Mouse (Mus musculus): Measurements from ENCODE around the gene Vgll4. TPM values are rescaled to one million over a fixed set of nuclear protein-coding genes. Genes with fewer than 3 reads are reported as not detected.
"Not testable (repeated sequence)": the region's sequence is repeated elsewhere in the genome, so short reads cannot be mapped to it uniquely, and the experiment has no call there.

Gene Vgll4
- polyA plus RNA-seq, 1 experiment: 35.4 TPM

DNA sequence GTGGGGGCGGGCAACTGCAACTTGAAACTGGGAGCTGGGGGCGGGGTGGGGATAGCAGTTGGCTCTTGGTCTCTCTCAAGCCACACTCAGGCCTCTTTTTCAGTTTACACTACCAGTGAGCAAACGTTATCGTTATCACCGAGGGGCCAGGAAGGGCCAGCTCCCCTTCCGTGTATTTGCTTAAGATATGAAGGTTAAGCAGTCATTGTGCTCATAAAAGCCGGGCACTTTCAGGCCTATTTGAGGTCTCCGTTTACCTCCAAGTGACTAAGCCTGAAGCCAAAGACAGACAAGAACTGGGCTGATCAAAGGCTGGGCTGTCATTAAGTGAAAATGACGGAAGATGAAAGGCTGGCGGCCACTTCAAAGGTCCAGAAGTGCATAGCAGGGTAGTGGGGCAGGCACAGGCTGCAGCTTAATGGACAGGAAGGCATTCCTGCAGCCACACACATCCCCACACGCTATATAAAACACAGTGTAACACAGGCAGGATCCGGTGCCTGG lies 68.4 kb downstream of the Vgll4 start:
- WGBS: 10% methylated on average over 12 of the region's 12 CpGs
- no peak for DNase-seq (ENCODE audit: low read depth, low spot score)

DNA sequence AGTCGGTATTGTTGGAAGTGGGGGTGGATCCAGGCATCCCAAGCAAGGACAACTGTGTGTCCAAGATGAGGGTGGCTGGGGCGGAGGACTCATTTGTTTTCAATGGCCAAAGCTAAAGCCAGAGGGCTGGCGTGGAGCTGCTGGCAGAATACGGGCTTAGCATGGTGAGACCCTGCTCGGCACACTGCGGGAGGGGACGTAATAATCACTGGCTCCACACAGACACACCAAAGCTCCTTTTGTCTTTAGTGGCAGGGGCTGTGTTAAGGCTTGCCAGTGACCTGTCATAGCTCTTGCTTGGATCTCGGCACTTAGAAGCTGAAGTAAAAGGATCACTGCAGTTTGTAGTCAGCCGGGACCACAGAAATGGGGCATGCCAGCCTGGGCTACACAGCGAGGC lies 69.6 kb downstream of the Vgll4 start:
- WGBS: 45% methylated on average over 10 of the region's 10 CpGs
- DNase-seq (ENCODE audit: low read depth, low spot score): no peak

DNA sequence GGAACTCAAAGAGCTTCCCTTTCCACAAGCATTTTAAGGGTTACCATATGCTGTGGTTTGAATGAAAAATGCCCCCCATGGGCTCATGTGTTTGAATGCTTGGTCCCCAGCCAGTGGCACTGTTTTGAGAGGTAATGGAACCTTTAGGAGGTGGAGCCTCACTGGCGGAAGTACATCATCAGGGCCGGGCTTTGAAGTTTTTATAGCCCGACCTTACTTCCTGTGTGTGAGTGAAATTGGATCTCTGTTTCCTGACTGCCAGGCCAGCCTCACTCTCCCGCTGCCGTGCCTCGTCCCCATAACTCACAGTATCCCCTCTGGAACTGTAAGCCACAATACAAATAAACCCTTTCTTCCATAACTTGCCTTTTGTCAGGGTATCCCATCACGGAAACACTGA lies 70.1 kb downstream of the Vgll4 start:
- no peak for DNase-seq (ENCODE audit: low read depth, low spot score)
- 20% methylated on average over 7 of the region's 7 CpGs for WGBS

DNA sequence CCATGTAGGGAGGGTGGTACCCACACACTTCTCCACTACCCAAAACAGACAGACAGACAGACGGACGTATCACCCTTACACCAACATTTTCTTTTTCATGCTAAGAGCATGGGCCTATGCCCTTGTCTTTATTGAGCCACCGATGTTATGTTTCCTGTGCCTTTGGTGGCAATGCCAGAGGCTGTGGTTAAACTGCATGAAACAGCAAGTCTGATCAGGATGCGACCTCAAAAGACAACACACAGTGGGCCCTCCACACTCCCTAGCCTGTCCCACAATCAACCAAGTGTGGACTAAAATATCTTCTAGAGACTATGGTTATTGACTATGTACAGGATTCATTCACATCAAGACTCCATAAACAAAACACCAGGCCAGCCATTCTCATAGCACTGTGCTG lies 70.8 kb downstream of the Vgll4 start:
- 89% methylated on average over 4 of the region's 4 CpGs for WGBS
- no peak for DNase-seq (ENCODE audit: low read depth, low spot score)

DNA sequence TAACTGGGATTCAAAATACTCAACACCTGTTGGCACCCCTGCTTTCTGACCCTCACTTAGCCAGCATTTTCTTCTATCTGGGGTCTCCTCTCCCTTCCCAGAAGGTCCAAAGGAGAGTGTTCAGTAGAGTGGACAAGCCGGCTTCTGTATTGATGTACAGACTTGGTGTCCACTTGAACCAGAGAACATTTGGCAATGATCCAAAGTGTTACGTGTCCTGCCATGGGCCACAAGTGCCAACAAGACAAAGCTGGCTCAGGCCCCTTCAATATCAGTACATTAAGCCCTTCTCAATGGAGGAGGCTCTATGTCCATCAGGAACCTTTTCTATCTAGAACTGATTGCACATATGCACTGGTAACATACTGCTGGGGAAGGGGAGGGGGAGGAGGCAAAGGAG lies 73.5 kb downstream of the Vgll4 start:
- no peak for DNase-seq (ENCODE audit: low read depth, low spot score)
- 50% methylated on average over 2 of the region's 2 CpGs for WGBS

DNA sequence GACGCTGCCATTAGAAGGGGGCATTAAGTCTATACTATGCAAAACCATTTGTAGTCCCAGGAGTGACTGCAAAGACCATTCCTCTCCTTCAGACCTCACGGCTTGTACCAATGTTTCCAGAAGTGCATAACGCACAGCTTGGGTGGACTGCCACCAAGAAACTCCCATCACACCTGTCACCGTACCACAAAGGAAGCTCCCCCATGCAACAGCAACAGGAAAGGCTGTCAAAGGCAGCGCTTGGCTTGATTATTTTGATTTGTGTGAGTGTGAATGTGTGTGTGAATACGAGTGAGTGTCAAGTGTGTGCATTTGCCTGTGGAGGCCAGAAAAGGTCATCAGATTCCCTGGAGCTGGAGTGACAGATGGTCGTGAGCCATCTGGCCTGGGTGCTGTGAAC lies 74.6 kb downstream of the Vgll4 start:
- WGBS: 94% methylated on average over 7 of the region's 7 CpGs
- DNase-seq (ENCODE audit: low read depth, low spot score): no peak

DNA sequence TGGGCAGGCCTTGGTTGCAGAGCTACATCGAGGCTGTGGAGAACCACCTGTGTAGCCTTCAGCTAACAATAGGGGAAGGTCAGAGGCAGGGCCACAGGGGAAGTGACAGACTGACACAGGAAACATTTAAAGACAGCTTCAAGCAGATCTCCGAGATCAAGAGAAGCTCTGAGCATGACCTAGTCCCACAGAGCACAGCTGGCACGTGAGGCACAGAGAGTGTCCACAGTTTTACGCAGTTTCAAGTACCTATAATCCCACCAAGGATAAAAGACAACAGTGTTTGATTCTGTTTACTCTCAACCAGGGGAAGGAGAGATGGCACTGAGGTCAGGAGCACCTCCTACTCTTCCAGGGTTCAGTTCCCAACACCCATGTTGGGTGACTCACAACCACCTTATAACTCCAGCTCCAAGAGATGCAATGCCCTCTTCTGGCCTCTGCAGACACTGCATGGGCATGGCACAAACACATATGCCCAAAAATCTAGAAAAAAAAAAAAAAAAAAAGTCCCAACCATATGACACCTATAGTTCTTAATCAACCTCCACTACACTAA lies 75.2 kb downstream of the Vgll4 start:
- WGBS: 49% methylated on average over 4 of the region's 4 CpGs
- DNase-seq (ENCODE audit: low read depth, low spot score): no peak

DNA sequence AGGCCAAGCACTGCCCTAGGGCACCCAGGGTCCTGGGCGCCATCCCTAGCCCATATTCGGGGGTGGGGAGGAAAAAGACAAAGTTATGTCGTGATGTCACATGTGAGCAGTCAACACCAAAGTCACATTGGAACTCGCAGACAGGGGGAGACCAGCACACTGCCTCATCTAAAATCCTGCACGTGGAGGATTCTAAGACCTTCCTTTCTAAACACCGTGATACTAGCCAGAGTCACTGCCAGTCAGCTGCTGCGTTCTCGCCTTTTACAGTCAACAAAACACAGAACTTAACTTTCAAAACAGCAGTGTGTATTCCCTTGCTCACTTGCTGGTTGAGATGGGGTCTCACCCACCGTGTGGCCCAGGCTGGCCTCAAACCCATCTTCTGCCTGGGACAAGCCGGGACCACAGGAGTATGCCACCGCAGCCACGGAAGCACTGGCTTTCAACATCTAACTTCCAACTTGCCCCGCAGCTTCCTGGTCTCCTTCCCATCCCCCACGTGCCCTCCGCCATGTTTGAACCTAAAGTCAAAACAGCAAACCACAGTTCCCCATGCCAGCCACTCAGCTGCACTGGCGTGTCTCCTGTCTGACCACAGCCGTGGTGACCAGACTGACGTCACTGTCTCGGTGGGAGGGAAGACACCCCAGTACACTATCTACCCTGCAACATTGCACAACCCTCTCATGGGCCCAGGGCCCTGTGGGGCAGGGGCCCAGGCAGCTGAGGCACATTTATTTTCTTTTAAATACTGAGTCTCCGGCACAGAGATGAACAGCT lies 76.2 kb downstream of the Vgll4 start:
- DNase-seq (ENCODE audit: low read depth, low spot score): no peak
- 52% methylated on average over 20 of the region's 20 CpGs for WGBS

DNA sequence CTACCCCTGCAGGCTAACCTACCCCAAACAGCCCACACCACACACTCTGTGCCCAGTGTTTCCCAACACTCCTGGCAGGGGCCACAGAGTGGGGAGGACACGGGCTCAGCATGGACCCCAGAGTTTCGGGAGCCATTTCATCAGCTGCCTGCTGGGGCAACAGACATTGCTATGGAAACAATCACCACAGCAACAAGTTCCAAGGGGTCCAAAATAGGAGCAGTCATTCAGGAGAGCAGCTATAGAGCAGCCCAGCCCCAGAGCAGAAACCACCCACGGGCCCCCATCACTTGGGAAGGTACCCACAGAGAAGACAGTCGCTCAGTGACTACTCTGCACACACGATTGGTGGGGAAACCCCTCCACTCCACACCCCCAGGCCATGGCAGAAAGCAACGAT lies 77.4 kb downstream of the Vgll4 start:
- no peak for DNase-seq (ENCODE audit: low read depth, low spot score)

DNA sequence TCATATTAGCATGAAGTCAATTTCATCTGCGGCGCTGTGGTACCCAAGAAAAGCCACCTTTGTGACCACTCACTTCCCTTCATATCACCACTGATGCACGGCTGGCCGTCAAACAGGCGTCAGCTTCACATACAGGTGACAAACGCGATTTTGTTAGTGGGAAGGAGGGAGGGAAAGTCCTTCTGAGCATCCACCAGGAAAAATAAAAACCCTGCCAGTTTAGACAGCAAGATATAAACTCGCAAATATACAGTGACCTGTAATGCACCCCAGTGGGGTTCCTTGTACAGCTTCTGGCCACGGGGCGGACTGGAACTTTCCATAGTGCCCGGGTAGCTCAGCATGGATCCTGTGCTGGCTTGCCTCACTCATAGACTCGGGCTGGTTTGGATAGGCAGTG lies 78.0 kb downstream of the Vgll4 start:
- DNase-seq (ENCODE audit: low read depth, low spot score): no peak
- WGBS: 53% methylated on average over 12 of the region's 12 CpGs

More for the DNA sequence above, 77.4 kb downstream of the Vgll4 start:
- 41% methylated on average over 6 of the region's 6 CpGs for WGBS

DNA sequence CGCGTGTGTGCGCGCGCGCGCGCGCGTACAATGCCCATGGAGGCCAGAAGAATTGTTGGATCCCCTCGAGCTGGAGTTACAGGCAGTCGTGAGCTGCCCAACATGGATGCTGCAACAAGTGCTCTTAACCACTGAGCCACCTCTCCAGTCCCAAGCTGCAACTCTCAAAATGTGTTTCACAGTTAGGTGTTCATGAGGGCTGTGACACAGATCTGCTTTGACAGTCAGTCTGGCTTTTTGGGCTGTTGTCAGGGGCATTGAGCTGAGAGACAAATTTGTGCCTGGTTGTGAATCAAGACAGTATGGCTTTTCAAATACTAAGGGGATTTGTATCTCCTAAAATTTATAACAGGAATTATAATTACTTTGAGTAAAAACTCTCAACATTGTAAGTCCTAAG lies 78.5 kb downstream of the Vgll4 start:
- WGBS: 85% methylated on average over 12 of the region's 12 CpGs
- no peak for DNase-seq (ENCODE audit: low read depth, low spot score)

DNA sequence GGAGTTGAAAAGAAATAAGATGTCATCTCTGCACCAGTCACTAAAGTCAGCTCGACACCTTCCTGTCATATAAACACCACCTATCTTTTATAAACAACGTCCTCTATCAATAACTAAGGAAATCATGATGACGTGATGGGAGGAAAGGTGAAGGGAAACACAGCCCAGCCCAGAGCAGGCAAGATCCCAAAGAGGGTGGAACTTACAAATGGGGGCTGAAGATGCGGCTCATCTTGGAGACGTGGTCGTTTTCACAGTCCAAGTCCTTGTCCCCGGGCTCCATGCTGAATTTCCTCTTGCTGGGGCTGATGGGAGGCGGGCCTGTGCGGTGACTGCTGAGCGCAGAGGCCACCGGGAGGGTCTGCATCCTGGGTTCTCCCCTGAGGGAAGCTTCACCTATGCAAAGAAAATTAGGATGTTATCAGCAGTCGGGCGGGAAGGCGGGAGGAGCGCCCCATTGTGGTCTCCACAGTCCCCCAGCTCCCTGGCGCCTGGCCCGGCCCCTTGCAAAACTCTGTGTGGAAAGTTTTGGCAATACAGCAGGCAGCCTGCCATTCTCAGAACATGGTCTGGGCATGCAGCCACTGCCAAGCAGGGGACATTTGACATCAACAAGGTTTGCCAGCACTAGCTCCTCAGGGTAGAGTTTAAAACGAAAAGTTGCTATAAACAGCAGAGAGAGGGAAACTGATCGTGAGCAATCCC lies 79.2 kb downstream of the Vgll4 start:
- no peak for DNase-seq (ENCODE audit: low read depth, low spot score)
- 58% methylated on average over 19 of the region's 19 CpGs for WGBS

DNA sequence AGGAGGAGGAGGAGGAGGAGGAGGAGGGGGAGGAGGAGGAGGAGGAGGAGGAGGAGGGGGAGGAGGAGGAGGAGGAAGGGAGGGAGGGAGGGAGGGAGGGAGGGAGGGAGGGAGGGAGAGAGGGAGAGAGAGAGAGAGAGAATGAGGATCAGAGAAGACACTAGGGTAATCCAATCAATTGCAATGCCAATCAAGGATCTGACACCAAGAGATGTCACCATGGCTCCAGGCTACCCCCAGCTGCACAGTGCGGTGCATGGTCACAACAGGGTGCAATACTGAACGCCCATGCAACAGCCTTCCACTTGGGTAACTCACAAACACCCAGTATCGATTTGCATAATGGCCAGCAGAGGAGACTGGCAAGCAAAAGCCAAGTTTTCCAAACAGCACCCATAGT lies 79.8 kb downstream of the Vgll4 start:
- DNase-seq (ENCODE audit: low read depth, low spot score): not testable (repeated sequence)
- 75% methylated on average over 3 of the region's 3 CpGs for WGBS

DNA sequence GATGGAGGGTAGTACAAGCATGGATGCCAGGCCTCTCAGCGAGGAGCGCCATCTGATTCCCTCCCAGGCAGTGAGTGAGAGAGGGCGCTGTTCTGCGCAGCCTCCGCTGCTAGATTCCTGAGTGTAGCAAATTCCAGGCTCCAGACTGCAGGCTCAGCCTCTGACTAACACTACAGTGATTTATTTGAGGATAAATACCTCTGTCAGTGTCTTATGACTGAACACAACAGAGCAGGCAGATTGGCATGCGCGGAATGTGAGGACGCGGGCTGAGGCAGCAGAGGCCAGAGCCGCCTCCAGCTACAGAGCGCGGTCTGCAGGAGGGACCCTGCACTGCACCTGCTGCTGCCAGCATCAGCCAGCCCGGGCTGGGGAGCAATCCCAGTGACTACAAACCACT lies 80.9 kb downstream of the Vgll4 start:
- no peak for DNase-seq (ENCODE audit: low read depth, low spot score)
- 70% methylated on average over 13 of the region's 13 CpGs for WGBS

DNA sequence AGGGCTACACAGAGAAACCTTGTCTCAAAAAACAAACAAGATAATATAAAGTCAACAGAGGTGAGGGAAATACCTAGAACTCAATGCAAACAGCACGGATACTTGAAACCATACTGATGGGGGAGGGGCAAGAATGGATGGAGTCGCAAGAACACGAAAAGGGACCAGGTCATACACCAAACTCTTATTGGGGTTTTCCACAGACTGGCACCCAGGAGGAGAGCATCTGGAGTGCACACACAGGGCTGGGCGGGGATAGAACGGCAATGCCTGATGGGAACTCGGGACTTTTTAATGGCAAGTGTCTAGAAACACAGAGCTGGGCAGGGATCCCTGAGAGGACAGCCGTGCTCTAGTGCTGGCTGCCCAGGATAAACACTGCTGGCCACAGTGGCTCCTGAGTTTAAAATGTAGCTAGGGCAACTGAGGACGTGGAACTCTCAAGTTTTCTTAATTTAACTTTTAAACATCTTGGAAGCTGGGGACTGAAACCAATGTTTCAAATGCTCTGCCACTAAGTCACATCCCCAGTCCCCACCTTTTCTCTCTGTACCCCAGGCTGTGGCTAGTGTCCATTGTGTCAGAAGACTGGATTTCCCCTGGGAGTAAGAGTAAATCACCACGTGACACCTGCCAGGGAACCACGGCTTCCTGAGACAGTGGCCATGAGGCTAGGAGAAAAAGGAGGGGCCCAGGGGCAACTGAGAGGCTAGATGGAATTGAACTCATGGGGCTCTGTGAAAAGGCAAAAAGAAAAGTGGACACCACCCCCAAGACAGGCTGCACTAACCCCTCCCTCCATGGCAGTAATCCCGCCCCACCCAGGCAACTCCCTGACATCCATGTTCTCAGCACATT lies 83.1 kb downstream of the Vgll4 start:
- no peak for DNase-seq (ENCODE audit: low read depth, low spot score)
- WGBS: 27% methylated on average over 11 of the region's 11 CpGs

DNA sequence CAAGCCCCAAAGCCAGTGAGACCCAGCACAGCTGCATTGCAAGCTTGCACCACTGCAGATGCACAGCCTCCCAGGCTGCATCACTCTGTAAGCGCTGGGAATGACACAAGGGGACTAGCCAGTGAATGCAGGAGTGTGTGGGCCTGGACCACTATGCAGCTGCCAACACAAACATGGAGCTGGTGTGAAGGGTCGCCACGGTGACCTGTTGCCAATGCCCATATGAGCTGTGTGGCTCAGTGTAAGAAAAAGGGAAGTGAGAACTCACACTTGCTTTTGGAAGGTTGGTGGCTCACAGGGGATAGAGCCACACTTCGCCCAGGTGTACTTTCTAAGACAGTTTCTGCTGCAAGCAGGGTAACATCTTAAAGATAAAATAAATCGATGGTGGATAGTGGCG lies 83.8 kb downstream of the Vgll4 start:
- WGBS: 76% methylated on average over 6 of the region's 6 CpGs
- no peak for DNase-seq (ENCODE audit: low read depth, low spot score)

DNA sequence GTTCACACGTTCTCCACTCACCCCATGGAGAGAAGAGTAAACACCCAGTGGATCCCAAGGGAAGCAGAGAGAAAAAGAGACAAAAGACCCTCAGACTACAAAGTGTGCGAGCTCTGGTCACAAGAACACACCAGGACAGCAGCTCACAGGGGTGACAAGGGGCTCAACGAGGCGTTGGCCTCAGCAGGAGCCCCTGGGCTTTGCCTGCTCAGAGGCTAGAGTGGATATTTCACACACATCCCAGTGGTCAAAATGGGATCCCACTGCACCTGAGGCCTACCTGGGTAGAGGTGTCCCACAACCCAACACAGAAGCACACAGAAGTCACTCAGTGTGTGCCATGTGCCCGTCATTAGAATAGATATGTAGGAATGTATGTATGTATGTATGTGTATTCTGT lies 84.7 kb downstream of the Vgll4 start:
- DNase-seq (ENCODE audit: low read depth, low spot score): no peak
- 85% methylated on average over 5 of the region's 5 CpGs for WGBS

DNA sequence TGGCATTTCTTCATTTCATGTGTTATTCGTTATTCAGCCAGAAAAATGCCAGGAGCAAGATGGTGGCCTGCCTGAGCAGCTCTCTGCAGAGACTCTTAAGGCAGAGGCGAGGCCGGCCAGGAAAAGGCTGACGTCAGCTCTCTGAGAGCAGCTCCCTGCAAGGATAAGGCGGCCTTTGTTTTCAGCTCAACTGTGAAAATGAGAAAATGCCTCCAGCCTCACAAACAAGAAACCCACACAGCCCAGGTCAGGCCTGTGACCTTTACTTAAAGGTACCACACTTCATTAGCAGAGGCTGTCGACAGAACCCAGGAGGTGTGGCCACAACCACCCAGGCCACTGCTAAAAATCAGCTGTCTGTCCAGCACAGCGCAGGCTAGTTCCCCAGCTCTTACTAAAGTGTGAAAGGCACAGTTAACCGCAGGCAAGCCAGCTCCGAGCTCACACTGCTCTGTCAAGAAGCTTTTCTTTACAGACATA lies 86.5 kb downstream of the Vgll4 start:
- 6% methylated on average over 9 of the region's 9 CpGs for WGBS

DNA sequence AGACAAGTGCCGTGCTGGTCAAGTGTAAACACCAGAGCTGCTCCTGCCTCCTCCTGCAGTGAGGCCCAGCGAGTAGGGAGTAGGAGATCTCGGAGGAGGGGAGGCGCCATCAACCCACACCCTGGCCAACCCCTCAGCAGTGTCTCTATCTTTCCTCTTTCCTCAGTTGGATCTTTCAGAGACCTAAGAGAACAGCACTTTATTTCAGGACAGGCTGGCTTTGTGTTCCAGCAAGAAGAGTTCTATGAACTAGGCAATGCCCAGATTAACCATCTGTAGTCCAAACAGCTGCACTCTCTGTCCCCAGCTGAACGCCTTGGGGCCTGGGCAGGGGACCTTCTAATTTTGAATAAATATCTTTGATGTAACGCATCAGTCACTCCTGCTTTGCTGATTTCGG lies 87.1 kb downstream of the Vgll4 start:
- DNase-seq (ENCODE audit: low read depth, low spot score): no peak
- WGBS: 39% methylated on average over 7 of the region's 7 CpGs

More for the DNA sequence above, 86.5 kb downstream of the Vgll4 start:
- DNase-seq (ENCODE audit: low read depth, low spot score): no peak

DNA sequence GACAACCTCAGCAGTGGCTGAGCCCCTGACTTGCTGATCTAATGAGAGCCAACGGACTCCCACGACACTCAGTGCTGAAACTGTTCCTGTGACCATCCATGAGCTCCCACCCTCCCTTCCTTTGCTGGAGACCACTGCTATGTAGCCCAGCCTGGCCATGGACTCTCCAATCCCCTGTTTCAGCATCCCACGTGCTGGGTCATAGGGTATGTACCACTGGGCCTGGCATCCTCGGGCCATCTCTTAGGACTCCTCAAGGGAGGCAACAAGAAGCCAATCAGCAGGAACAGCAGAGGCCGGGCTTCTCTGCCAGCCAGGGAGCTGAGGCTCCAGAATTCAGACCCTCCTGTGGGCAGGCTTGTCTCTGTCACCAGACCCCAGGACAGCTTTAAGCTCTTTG lies 87.6 kb downstream of the Vgll4 start:
- WGBS: 58% methylated on average over 5 of the region's 5 CpGs
- no peak for DNase-seq (ENCODE audit: low read depth, low spot score)

All from large intestine, adult 2 months (tissue).